Mouse (Mus musculus) liver, embryonic 11.5 days (tissue): ENCODE measurements around the gene Ciart. TPM values are rescaled to one million over a fixed set of nuclear protein-coding genes. Genes with fewer than 3 reads are reported as not detected.

ENCODE experiments used
- ATAC-seq: fragments of 200-750 bp; cut with Nextera tagmentation; replicated peaks from 2 replicates; pipeline ENCODE4 v1.8.0; 2017; ENCODE audit warnings: moderate number of reproducible peaks, mild to moderate bottlenecking, moderate TSS enrichment, moderate library complexity; ENCODE audit not compliant: low FRiP score
- DNase-seq: peaks from one replicate; pipeline ENCODE4 v3.0.0-alpha.2; 2017; ENCODE audit warnings: low spot score
- H3K27ac ChIP-seq: fragments of 300-500 bp; sonication (generic); 2 replicates; pipeline ENCODE4 v1.5.1; 2014; ENCODE audit warnings: mild to moderate bottlenecking, low read depth, low read length, control low read depth
- H3K27me3 ChIP-seq: fragments of 300-500 bp; sonication (generic); replicated peaks from 2 replicates; pipeline ENCODE4 v1.6.1; 2014; ENCODE audit warnings: low read length, mixed read lengths; ENCODE audit not compliant: control insufficient read depth, insufficient read depth
- H3K36me3 ChIP-seq: fragments of 300-500 bp; sonication (generic); 2 replicates; pipeline ENCODE4 v1.6.1; 2014; ENCODE audit warnings: mild to moderate bottlenecking, low read length, moderate library complexity, mixed read lengths; ENCODE audit not compliant: control insufficient read depth, insufficient read depth
- H3K4me1 ChIP-seq: fragments of 300-500 bp; sonication (generic); replicated peaks from 2 replicates; pipeline ENCODE4 v1.6.1; 2014; ENCODE audit warnings: low read length, mixed read lengths; ENCODE audit not compliant: control insufficient read depth, insufficient read depth
- H3K4me2 ChIP-seq: fragments of 300-500 bp; sonication (generic); 2 replicates; pipeline ENCODE4 v1.6.1; 2014; ENCODE audit warnings: mild to moderate bottlenecking, control low read depth, moderate library complexity
- H3K4me3 ChIP-seq: fragments of 300-500 bp; sonication (generic); 2 replicates; pipeline ENCODE4 v1.5.1; 2014; ENCODE audit warnings: low read depth, low read length, control low read depth
- H3K9ac ChIP-seq: fragments of 300-500 bp; sonication (generic); 2 replicates; pipeline ENCODE4 v1.6.1; 2014; ENCODE audit warnings: low read depth, low read length, control low read depth
- H3K9me3 ChIP-seq: fragments of 300-500 bp; sonication (generic); 2 replicates; pipeline ENCODE4 v1.6.1; 2016; ENCODE audit warnings: low read length, inconsistent platforms, mixed read lengths; ENCODE audit not compliant: control insufficient read depth
- WGBS: fragments of 180-500 bp; shearing (Covaris S2); extraction: QIAGEN DNeasy Blood & Tissue Kit; methylation state at CpG from one replicate; pipeline ENCODE4 v1.1.7; 2014; 5-methylcytosine and 5-hydroxymethylcytosine counted together
- polyA plus RNA-seq: library from polyadenylated mRNA; unstranded; fragments of >200 nt; fragmentation: Nextera tagmentation; extraction: Ambion mirVana; gene quantifications from 2 replicates; pipeline ENCODE4 v1.2.1, GENCODE M21; 2014

Ciart gene
- 7.9 and 8.1 TPM in 2 replicates for polyA plus RNA-seq

GRCm38 (mm10) chr3:95881979-95882815, at the start of gene Ciart:
Gene Ciart, minus strand, starts transcription at chr3:95882251.
- ATAC-seq, result peak; percentile 97
- Histone ChIP-seq H3K9ac (peak within 1 kb of the TSS; percentile 57), H3K36me3 (no peaks in the 10 kb centered on the region; the same call in 1 of the 2 replicates), H3K4me1 (peaks cover 15% of the 10 kb centered on the region), H3K4me2 (peak within 1 kb of the TSS; percentile 99), H3K9me3 (no peaks in the 10 kb centered on the region), H3K4me3 (peak within 1 kb of the TSS; percentile 44), H3K27ac (peak within 1 kb of the TSS; percentile 62), H3K27me3 (no peaks in the 10 kb centered on the region)
- WGBS, result under 1% methylated on average over 65 of the region's 66 CpGs
- DNase-seq, result peak; percentile 93

- no peaks in the 10 kb centered on the region for H3K9me3 ChIP-seq
- no peak overlapping the region for H3K9ac ChIP-seq
- H3K4me1 ChIP-seq, result peaks cover 11% of the 10 kb centered on the region
- H3K27me3 ChIP-seq, result no peaks in the 10 kb centered on the region
- peaks cover 21% of the 10 kb centered on the region for H3K36me3 ChIP-seq
- no peak for ATAC-seq
- 90% methylated on average over 1 of the region's 1 CpGs for WGBS
- no peak overlapping the region for H3K27ac ChIP-seq
- no peak for DNase-seq
- peak overlapping the region; percentile 99; the same call in 1 of the 2 replicates for H3K4me3 ChIP-seq
- peak overlapping the region; percentile 89 for H3K4me2 ChIP-seq
Observed at GRCm38 (mm10) chr3:95931471-95931870, 49.4 kb upstream of the Ciart start.

GRCm38 (mm10) chr3:95930471-95930789, 48.4 kb upstream of the Ciart start:
- Histone ChIP-seq H3K4me1 (peaks cover 11% of the 10 kb centered on the region), H3K9ac (peak overlapping the region; percentile 100), H3K9me3 (no peaks in the 10 kb centered on the region), H3K27me3 (no peaks in the 10 kb centered on the region), H3K4me2 (peak overlapping the region; percentile 89), H3K4me3 (peak overlapping the region; percentile 99), H3K36me3 (peaks cover 18% of the 10 kb centered on the region; the same call in 1 of the 2 replicates), H3K27ac (peak overlapping the region; percentile 95)
- WGBS, result 0% methylated on average over 5 of the region's 5 CpGs
- DNase-seq, result no peak
- no peak for ATAC-seq

GRCm38 (mm10) chr3:95929581-95930470, 47.8 kb upstream of the Ciart start:
- Histone ChIP-seq H3K27ac (peak overlapping the region; percentile 95), H3K4me2 (peak overlapping the region; percentile 89), H3K9ac (peak overlapping the region; percentile 100), H3K27me3 (no peaks in the 10 kb centered on the region), H3K4me3 (peak overlapping the region; percentile 99), H3K4me1 (peaks cover 11% of the 10 kb centered on the region), H3K9me3 (no peaks in the 10 kb centered on the region), H3K36me3 (peaks cover 15% of the 10 kb centered on the region; the same call in 1 of the 2 replicates)
- ATAC-seq (peak; percentile 22; the same call in 1 of the 2 replicates), DNase-seq (peak; percentile 76)
- under 1% methylated on average over 87 of the region's 105 CpGs for WGBS

- Histone ChIP-seq H3K4me1 (peaks cover 11% of the 10 kb centered on the region), H3K27ac (peak within 1 kb of the TSS; percentile 95), H3K9me3 (no peaks in the 10 kb centered on the region), H3K36me3 (peaks cover 8% of the 10 kb centered on the region; the same call in 1 of the 2 replicates), H3K9ac (peak within 1 kb of the TSS; percentile 100), H3K27me3 (no peaks in the 10 kb centered on the region), H3K4me3 (peak within 1 kb of the TSS; percentile 99), H3K4me2 (peak within 1 kb of the TSS; percentile 89)
- WGBS, result under 1% methylated on average over 49 of the region's 49 CpGs
- DNase-seq (peak; percentile 95), ATAC-seq (peak; percentile 100)
Observed at GRCm38 (mm10) chr3:95928658-95929503, 46.8 kb upstream of the Ciart start, which contains the start of gene Anp32e. Gene Anp32e, plus strand, starts transcription at chr3:95929246.

GRCm38 (mm10) chr3:95928261-95928657, 46.2 kb upstream of the Ciart start:
- no peak for DNase-seq
- no peak for ATAC-seq
- Histone ChIP-seq H3K4me3 (peak overlapping the region; percentile 99), H3K4me2 (peak overlapping the region; percentile 78), H3K9ac (peak overlapping the region; percentile 100), H3K27me3 (no peaks in the 10 kb centered on the region), H3K9me3 (no peaks in the 10 kb centered on the region), H3K27ac (peak overlapping the region; percentile 91), H3K36me3 (peaks cover 2% of the 10 kb centered on the region; the same call in 1 of the 2 replicates), H3K4me1 (peaks cover 11% of the 10 kb centered on the region)
- 52% methylated on average over 6 of the region's 6 CpGs for WGBS

- no peak overlapping the region for H3K9ac ChIP-seq
- DNase-seq (no peak), ATAC-seq (no peak)
- H3K27ac ChIP-seq, result no peak overlapping the region
- H3K27me3 ChIP-seq, result no peaks in the 10 kb centered on the region
- no peak overlapping the region for H3K4me2 ChIP-seq
- H3K9me3 ChIP-seq, result no peaks in the 10 kb centered on the region
- no peaks in the 10 kb centered on the region for H3K4me1 ChIP-seq
- no peak overlapping the region for H3K4me3 ChIP-seq
- 76% methylated on average over 5 of the region's 5 CpGs for WGBS
- H3K36me3 ChIP-seq, result no peaks in the 10 kb centered on the region
Observed at GRCm38 (mm10) chr3:95925087-95925486, 43.0 kb upstream of the Ciart start.

- H3K36me3 ChIP-seq, result no peaks in the 10 kb centered on the region
- H3K9me3 ChIP-seq, result no peaks in the 10 kb centered on the region
- H3K4me1 ChIP-seq, result no peaks in the 10 kb centered on the region
- 61% methylated on average over 4 of the region's 4 CpGs for WGBS
- ATAC-seq (no peak), DNase-seq (no peak)
- no peak overlapping the region for H3K9ac ChIP-seq
- no peak overlapping the region for H3K4me2 ChIP-seq
- H3K4me3 ChIP-seq, result no peak overlapping the region
- no peaks in the 10 kb centered on the region for H3K27me3 ChIP-seq
- no peak overlapping the region for H3K27ac ChIP-seq
Observed at GRCm38 (mm10) chr3:95924185-95924584, 42.1 kb upstream of the Ciart start.
